Mouse (Mus musculus): ENCODE measurements around the gene Fam206a. TPM values are rescaled to one million over a fixed set of nuclear protein-coding genes. Genes with fewer than 3 reads are reported as not detected.

Gene Fam206a
- polyA plus RNA-seq, 1 experiment from 2014 or later, result 18.0 TPM

- Histone ChIP-seq H3K27ac (no peak overlapping the region), H3K4me1 (no peaks in the 10 kb centered on the region), H3K9me3 (no peaks in the 10 kb centered on the region), H3K27me3 (replicated peaks) (no peaks in the 10 kb centered on the region), H3K36me3 (replicated peaks) (0 out of 2 replicates have a peak, but pooled peaks cover 13% of the 10 kb centered on the region), H3K9ac (no peak overlapping the region), H3K4me2 (no peak overlapping the region), H3K4me3 (no peak overlapping the region)
- WGBS, result 56% methylated on average over 12 of the region's 12 CpGs
- ATAC-seq (replicated peaks), result no peak; the same call in 1 of the 2 replicates
These were observed 43.9 kb downstream of the Fam206a start for GRCm38 (mm10) chr4:56845896-56846533.

GRCm38 (mm10) chr4:56847400-56847799 lies 45.3 kb downstream of the Fam206a start:
- Histone ChIP-seq H3K27me3 (replicated peaks) (no peaks in the 10 kb centered on the region), H3K9ac (no peak overlapping the region), H3K4me1 (no peaks in the 10 kb centered on the region), H3K4me2 (no peak overlapping the region), H3K9me3 (no peaks in the 10 kb centered on the region), H3K27ac (no peak overlapping the region), H3K4me3 (no peak overlapping the region), H3K36me3 (replicated peaks) (0 out of 2 replicates have a peak, but pooled peaks cover 13% of the 10 kb centered on the region)
- ATAC-seq (replicated peaks), result no peak
- WGBS, result 82% methylated on average over 3 of the region's 3 CpGs

- H3K4me2 ChIP-seq, result no peak overlapping the region
- no peaks in the 10 kb centered on the region for H3K9me3 ChIP-seq
- H3K4me1 ChIP-seq, result no peaks in the 10 kb centered on the region
- H3K27ac ChIP-seq, result no peak overlapping the region
- no peak overlapping the region for H3K9ac ChIP-seq
- H3K4me3 ChIP-seq, result no peak overlapping the region
- no peak for ATAC-seq (replicated peaks)
- 83% methylated on average over 6 of the region's 6 CpGs for WGBS
- H3K36me3 ChIP-seq (replicated peaks), result 0 out of 2 replicates have a peak, but pooled peaks cover 11% of the 10 kb centered on the region
- no peaks in the 10 kb centered on the region for H3K27me3 ChIP-seq (replicated peaks)
These were observed 45.9 kb downstream of the Fam206a start for GRCm38 (mm10) chr4:56848044-56848443.

GRCm38 (mm10) chr4:56850724-56851123 lies 48.6 kb downstream of the Fam206a start:
- Histone ChIP-seq H3K9ac (no peak overlapping the region), H3K4me1 (no peaks in the 10 kb centered on the region), H3K36me3 (replicated peaks) (0 out of 2 replicates have a peak, but pooled peaks cover under 1% of the 10 kb centered on the region), H3K9me3 (no peaks in the 10 kb centered on the region), H3K27me3 (replicated peaks) (no peaks in the 10 kb centered on the region), H3K4me2 (no peak overlapping the region), H3K27ac (no peak overlapping the region), H3K4me3 (no peak overlapping the region)
- 37% methylated on average over 6 of the region's 6 CpGs for WGBS
- no peak for ATAC-seq (replicated peaks)

- Histone ChIP-seq H3K4me2 (no peak overlapping the region), H3K4me1 (no peaks in the 10 kb centered on the region), H3K27ac (no peak overlapping the region), H3K36me3 (replicated peaks) (no peaks in the 10 kb centered on the region), H3K9me3 (no peaks in the 10 kb centered on the region), H3K9ac (no peak overlapping the region), H3K27me3 (replicated peaks) (no peaks in the 10 kb centered on the region), H3K4me3 (no peak overlapping the region)
- no peak for ATAC-seq (replicated peaks)
- 97% methylated on average over 5 of the region's 5 CpGs for WGBS
These were observed 53.8 kb downstream of the Fam206a start for GRCm38 (mm10) chr4:56855935-56856334.

- H3K9me3 ChIP-seq, result no peaks in the 10 kb centered on the region
- WGBS, result 87% methylated on average over 8 of the region's 8 CpGs
- H3K27ac ChIP-seq, result no peak overlapping the region
- no peaks in the 10 kb centered on the region for H3K4me1 ChIP-seq
- no peak overlapping the region for H3K4me3 ChIP-seq
- no peak overlapping the region for H3K4me2 ChIP-seq
- H3K27me3 ChIP-seq (replicated peaks), result no peaks in the 10 kb centered on the region
- no peaks in the 10 kb centered on the region for H3K36me3 ChIP-seq (replicated peaks)
- H3K9ac ChIP-seq, result no peak overlapping the region
- ATAC-seq (replicated peaks), result no peak
These were observed 54.3 kb downstream of the Fam206a start for GRCm38 (mm10) chr4:56856371-56856949.

- 67% methylated on average over 9 of the region's 9 CpGs for WGBS
- no peaks in the 10 kb centered on the region for H3K36me3 ChIP-seq (replicated peaks)
- no peak overlapping the region for H3K27ac ChIP-seq
- peaks cover 10% of the 10 kb centered on the region for H3K4me1 ChIP-seq
- no peak overlapping the region for H3K4me3 ChIP-seq
- no peaks in the 10 kb centered on the region for H3K27me3 ChIP-seq (replicated peaks)
- H3K9ac ChIP-seq, result no peak overlapping the region
- no peak overlapping the region for H3K4me2 ChIP-seq
- no peak for ATAC-seq (replicated peaks)
- no peaks in the 10 kb centered on the region for H3K9me3 ChIP-seq
These were observed 56.6 kb downstream of the Fam206a start for GRCm38 (mm10) chr4:56858733-56859132.

Other genes starting within 250 kb of the Fam206a start
- gene Gm26657, start 62.3 kb upstream of the Fam206a start, polyA plus RNA-seq (2015; fragmentation: Nextera tagmentation; extraction: Ambion mirVana), result not detected in 2 replicates
- not detected in 2 replicates for gene Actl7b, start 60.9 kb upstream of the Fam206a start, polyA plus RNA-seq (2015; fragmentation: Nextera tagmentation; extraction: Ambion mirVana)
- not detected in 2 replicates for gene Actl7a, start 58.9 kb upstream of the Fam206a start, polyA plus RNA-seq (2015; fragmentation: Nextera tagmentation; extraction: Ambion mirVana)
- 66.6 and 71.0 TPM in 2 replicates for gene Elp1, start within 50 bp of the Fam206a start, polyA plus RNA-seq (2015; fragmentation: Nextera tagmentation; extraction: Ambion mirVana)
- 12.5 and 14.0 TPM in 2 replicates for gene Ctnnal1, start 62.8 kb downstream of the Fam206a start, polyA plus RNA-seq (2015; fragmentation: Nextera tagmentation; extraction: Ambion mirVana)
- gene Tmem245, start 145.1 kb downstream of the Fam206a start, polyA plus RNA-seq (2015; fragmentation: Nextera tagmentation; extraction: Ambion mirVana), result 10.4 and 12.5 TPM in 2 replicates
- gene Frrs1l, start 188.0 kb downstream of the Fam206a start, polyA plus RNA-seq (2015; fragmentation: Nextera tagmentation; extraction: Ambion mirVana), result 19.5 and 21.8 TPM in 2 replicates

Measured in midbrain, embryonic 15.5 days (tissue).